Mouse (Mus musculus) activated CD4-positive, CD25-positive, alpha-beta regulatory T cell (primary cell): ENCODE measurements around the gene Sec11a. TPM values are rescaled to one million over a fixed set of nuclear protein-coding genes. Genes with fewer than 3 reads are reported as not detected.

Experiments used
- polyA plus RNA-seq, 2 experiments: library from polyadenylated mRNA; unstranded; fragments of 100-300 nt; shearing (Covaris generic); gene quantifications; one replicate each; pipeline ENCODE4 v1.2.1; 2017

Gene Sec11a
- 100 to 1,000 TPM; 326 to 350 TPM for polyA plus RNA-seq

GRCm38 (mm10) chr7:80947445-80948350 lies at the start of gene Sec11a:
Gene Sec11a (minus strand): TSS chr7:80947780.

GRCm38 (mm10) chr7:80992980-80993833 lies 45.6 kb upstream of the Sec11a start, which contains the start of gene Zfp592:
Gene Zfp592 (plus strand): TSS chr7:80993681.

GRCm38 (mm10) chr7:80904921-80905515 lies 42.6 kb downstream of the Sec11a start, which contains the start of gene Nmb:
Gene Nmb (minus strand): TSS chr7:80905076.

DNA sequence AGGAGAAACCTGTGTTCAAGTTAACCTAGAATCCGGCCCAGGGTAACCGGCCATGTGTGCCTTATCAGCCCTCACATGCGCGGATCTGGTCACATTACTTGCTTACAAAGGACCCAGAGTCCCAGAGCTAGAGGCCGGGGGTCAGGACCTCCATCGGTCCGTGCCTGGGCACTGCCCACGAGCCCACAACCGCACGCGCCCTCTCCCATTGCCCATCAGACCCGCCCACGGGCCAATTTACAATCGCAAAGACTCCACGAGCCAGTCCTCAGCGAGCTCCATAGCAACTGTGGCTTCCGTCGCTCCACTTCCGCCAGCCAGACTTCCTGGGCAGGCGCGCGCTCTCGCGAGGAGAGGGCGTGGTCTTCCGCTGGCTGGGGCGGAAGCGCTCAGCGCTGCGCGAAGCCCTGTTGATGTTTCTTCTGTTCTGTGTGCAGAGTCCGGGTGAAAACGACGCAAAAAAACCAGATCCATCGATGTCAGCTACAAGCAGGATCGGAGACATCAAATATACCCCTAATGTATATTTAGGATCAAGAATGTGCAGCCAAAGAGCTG lies 46.6 kb downstream of the Sec11a start, which contains the start of gene Wdr73:
Gene Wdr73, minus strand, starts transcription at position 326 of the 558 bp plus-strand sequence.

DNA sequence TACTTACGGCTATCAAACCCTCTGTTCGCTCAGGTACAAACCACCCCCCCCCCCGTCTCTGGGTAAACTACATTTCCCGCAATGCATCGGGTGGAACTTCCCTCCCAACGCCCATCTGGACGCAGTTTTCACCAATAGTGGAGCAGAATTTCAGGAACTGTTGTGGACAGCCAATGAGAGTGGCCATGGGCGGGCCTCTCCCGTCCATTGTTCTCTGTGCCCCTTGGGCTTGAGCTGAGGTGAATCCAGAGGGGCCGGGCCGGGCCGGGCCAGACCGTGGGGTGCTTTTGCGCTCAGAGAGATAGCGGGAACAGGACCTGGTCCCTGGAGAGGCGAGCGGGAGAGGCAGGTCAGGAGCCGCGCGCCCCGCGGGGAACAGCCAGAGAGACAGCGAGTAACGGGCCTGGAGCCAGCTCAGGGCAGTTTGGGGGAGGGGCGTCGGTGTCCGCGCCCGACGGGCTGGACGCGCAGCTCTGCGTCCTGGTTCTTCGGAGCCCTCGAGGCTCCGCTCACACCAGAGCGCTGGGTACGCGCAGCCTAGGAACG lies 86.8 kb downstream of the Sec11a start, which contains the start of gene Zscan2:
Gene Zscan2, plus strand, starts transcription at position 192 of the 546 bp plus-strand sequence.

Other genes starting within 250 kb of the Sec11a start
- gene Iqgap1, start 121.8 kb downstream of the Sec11a start, polyA plus RNA-seq, result 100 to 1,000 TPM; 132 to 235 TPM
- gene Zscan2, start 86.9 kb downstream of the Sec11a start, polyA plus RNA-seq, result 1 to 10 TPM in 1 of 2 experiments, under 1 TPM in 1; 0.50 to 2.4 TPM
- gene Wdr73, start 46.5 kb downstream of the Sec11a start, polyA plus RNA-seq, result 10 to 100 TPM; 26.5 to 31.7 TPM
- 10 to 100 TPM; 42.6 to 58.1 TPM for gene Nmb, start 42.7 kb downstream of the Sec11a start, polyA plus RNA-seq
- gene Zfp592, start 45.9 kb upstream of the Sec11a start, polyA plus RNA-seq, result 10 to 100 TPM; 50.0 to 52.5 TPM
- under 1 TPM; 0.08 to 0.12 TPM for gene Alpk3, start 109.8 kb upstream of the Sec11a start, polyA plus RNA-seq
- gene Slc28a1, start 167.0 kb upstream of the Sec11a start, polyA plus RNA-seq, result under 1 TPM in 1 of 2 experiments, not detected in 1; 0.07 TPM